Mouse (Mus musculus) large intestine, adult 2 months (tissue): Measurements from ENCODE around the gene Mpzl2. TPM values are rescaled to one million over a fixed set of nuclear protein-coding genes. Genes with fewer than 3 reads are reported as not detected.

Experiments used
- DNase-seq: peaks from one replicate; pipeline ENCODE4 v3.0.0-alpha.2; 2012; ENCODE audit warnings: low read depth, low spot score
- WGBS: fragments of 180-500 bp; shearing (Covaris S2); methylation state at CpG from one replicate; pipeline ENCODE4 v1.1.7; 2018; 5-methylcytosine and 5-hydroxymethylcytosine counted together
- polyA plus RNA-seq: library from polyadenylated mRNA; depleted of rRNA; stranded (reverse); fragments of >200 nt; gene quantifications from 2 replicates; pipeline ENCODE4 v1.2.3, GENCODE M21; 2012; rRNA removed

The Mpzl2 gene
- 13.6 and 19.9 TPM in 2 replicates for polyA plus RNA-seq

- DNase-seq, result no peak
- whole genome bisulfite sequencing, result 22% methylated on average over 5 of the region's 5 CpGs
Measured at GRCm38 (mm10) chr9:45039499-45039898, at the start of gene Mpzl2. Mpzl2 (plus strand) TSS chr9:45039799.

DNA sequence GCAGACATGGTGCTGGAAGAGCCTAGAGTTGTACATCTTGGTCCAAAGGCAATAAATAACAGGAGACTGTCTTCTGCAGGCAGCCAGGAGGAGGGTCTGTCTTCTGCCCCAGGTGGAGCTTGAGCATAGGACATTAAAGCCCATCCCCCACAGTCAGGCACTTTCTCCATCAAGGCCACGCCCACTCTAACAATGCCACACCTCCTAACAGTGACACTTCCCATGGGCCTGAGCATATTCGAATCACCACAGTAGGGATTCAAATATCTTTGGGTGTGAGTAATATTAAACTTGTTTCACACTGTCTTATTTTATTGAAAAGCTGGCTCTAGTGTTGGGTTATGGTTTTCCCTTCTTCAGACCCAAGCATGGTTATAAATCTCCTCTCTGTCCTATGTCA lies 47.8 kb upstream of the Mpzl2 start:
- DNase-seq, result no peak
- WGBS, result 69% methylated on average over 2 of the region's 2 CpGs

DNA sequence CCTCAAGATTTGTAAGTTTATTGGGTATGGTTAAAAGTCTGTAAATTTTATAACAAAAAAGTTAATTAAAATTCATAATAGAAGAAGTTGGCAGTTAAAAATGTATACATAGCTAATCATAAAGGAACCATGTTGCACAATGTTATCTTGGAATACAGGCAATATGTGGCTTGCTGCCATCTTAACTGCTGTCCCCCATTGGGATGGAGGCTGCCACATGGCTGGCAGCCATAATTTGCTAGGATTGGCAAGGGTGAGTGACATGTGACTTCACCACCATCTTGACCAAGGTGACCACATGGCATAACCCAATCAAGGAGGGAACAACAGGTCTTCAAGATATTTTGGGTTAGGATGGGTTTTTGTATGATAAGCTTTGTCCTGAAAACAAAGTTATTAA lies 47.3 kb upstream of the Mpzl2 start:
- no peak for DNase-seq

GRCm38 (mm10) chr9:44993268-44993667 lies 46.3 kb upstream of the Mpzl2 start:
- no peak for DNase-seq
- WGBS, result 81% methylated on average over 2 of the region's 2 CpGs

GRCm38 (mm10) chr9:44994962-44995361 lies 44.6 kb upstream of the Mpzl2 start:
- 60% methylated on average over 4 of the region's 4 CpGs for WGBS
- DNase-seq, result no peak

- WGBS, result 89% methylated on average over 7 of the region's 7 CpGs
- DNase-seq, result no peak
Measured at GRCm38 (mm10) chr9:44996590-44996989, 43.0 kb upstream of the Mpzl2 start.

DNA sequence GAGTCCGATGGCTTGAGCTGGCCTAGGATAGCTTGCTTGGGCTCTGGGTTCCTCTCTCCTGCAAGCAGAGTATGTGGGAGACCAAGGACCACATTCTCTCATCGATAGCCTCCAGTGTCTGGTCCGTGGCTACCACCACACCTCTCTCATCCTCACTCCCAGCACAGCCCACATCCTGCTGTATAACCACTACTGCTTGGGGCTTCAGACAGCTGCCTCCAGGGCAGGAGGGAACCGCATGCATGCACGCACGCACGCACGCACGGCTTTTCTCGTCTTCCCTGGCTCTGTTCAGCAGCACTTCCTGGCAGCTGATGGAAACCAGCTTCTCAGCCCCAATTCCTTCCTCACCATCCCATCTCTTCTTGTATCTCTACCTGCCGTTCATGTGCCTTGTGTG lies 41.5 kb upstream of the Mpzl2 start:
- whole genome bisulfite sequencing, result 57% methylated on average over 11 of the region's 11 CpGs
- DNase-seq, result no peak

DNA sequence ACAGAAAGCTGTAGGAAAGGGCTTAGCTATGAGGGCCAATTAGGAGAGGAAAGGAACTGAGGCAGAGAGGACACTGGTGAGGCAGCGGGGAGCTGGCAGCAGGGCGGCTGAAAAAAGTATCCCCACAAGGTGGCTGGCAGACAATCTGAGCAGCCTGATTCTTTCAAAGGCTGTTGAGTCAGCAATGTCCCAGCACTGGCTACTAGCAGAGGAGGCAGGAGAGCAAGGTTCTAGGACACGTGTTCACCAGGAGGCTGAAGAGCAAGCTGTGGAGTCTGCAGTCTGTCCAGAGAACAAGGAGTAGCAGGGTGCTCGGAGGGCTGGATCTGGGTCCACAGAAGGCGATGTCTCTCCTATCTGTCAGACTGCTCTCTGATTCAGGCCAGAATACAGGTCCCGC lies 40.4 kb upstream of the Mpzl2 start:
- no peak for DNase-seq
- 56% methylated on average over 6 of the region's 6 CpGs for WGBS

- DNase-seq, result no peak
- 75% methylated on average over 5 of the region's 5 CpGs for WGBS
Measured at GRCm38 (mm10) chr9:44999776-45000175, 39.8 kb upstream of the Mpzl2 start.

- DNase-seq, result no peak
- 55% methylated on average over 3 of the region's 3 CpGs for WGBS
Measured at GRCm38 (mm10) chr9:45000249-45000648, 39.4 kb upstream of the Mpzl2 start.

GRCm38 (mm10) chr9:45007404-45007803 lies 32.2 kb upstream of the Mpzl2 start:
- 60% methylated on average over 12 of the region's 12 CpGs for WGBS
- DNase-seq, result no peak

DNA sequence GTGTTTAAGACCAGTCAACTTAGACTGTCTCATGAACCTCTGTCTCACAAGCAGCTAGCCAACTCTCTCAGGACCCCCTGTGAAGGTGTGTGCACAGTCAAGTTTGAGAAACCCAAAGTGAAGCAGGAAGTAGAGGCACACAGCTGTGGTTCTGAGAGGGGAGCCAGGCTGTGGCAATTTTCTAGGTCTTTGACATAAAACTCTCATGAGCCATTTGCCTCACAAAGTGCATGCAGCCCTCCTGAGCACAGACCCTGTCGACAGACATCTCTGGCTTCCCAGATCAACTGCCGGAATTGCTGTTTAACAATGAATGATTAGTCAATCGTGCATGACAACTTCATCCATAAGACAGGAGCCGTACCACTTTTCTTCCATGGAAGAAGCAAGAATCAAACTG lies 31.3 kb upstream of the Mpzl2 start:
- no peak for DNase-seq
- WGBS, result 86% methylated on average over 4 of the region's 4 CpGs

- WGBS, result 83% methylated on average over 19 of the region's 19 CpGs
- DNase-seq, result no peak
Measured at GRCm38 (mm10) chr9:45009180-45010078, 30.2 kb upstream of the Mpzl2 start, which contains the start of gene Cd3e. Cd3e (minus strand) TSS chr9:45009627.

- DNase-seq, result no peak
- 68% methylated on average over 4 of the region's 4 CpGs for WGBS
Measured at GRCm38 (mm10) chr9:45010461-45010860, 29.1 kb upstream of the Mpzl2 start.

GRCm38 (mm10) chr9:45011291-45011690 lies 28.3 kb upstream of the Mpzl2 start:
- no peak for DNase-seq
- WGBS, result 37% methylated on average over 6 of the region's 6 CpGs

DNA sequence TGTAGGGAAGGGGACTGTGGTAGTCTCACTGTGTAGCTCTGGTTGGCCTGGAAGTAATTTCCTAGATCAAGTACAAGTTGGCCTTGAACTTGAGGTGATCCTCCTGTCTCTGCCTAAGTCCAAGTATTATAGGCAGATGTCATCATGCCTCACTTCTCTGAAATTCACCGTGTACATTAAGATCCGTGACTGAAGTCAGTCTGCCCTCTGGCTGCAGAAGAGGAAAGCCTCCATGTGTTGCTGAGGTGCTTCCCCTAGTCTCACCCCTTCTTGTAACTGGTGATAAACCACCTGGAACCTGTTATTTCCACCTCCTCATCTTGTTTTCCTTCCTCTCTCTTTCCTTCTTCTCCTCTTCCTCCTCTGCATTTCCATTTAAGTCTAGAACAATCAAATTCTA lies 24.7 kb upstream of the Mpzl2 start:
- WGBS, result 38% methylated on average over 2 of the region's 2 CpGs
- DNase-seq, result no peak

DNA sequence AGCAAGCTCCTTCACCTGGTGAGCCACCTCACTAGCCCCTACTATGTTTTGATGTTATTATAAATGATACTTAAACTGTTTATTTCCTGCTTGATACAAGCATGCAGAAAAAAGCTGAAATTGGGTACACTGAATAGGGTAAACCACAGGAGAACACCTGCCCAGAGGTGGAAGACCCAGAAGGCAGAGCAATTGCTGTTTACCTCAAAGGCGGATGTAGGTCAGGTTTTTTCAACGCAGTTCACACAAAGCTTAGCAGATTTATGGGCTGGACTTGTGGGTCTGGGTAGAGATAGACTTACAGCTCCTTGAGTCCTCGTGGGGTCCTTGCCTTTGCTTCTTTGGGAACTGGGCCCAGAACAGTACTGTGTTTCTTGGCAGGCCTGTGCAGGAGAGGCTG lies 23.8 kb upstream of the Mpzl2 start:
- no peak for DNase-seq
- 49% methylated on average over 3 of the region's 3 CpGs for WGBS

- WGBS, result 71% methylated on average over 11 of the region's 11 CpGs
- no peak for DNase-seq
Measured at GRCm38 (mm10) chr9:45018031-45018430, 21.6 kb upstream of the Mpzl2 start.

- DNase-seq, result no peak
- WGBS, result 5% methylated on average over 3 of the region's 3 CpGs
Measured at GRCm38 (mm10) chr9:45022800-45023199, 16.8 kb upstream of the Mpzl2 start.

GRCm38 (mm10) chr9:45023638-45024037 lies 16.0 kb upstream of the Mpzl2 start:
- DNase-seq, result no peak
- 76% methylated on average over 3 of the region's 3 CpGs for WGBS

GRCm38 (mm10) chr9:45024187-45024586 lies 15.4 kb upstream of the Mpzl2 start:
- 85% methylated on average over 2 of the region's 2 CpGs for WGBS
- DNase-seq, result no peak

DNA sequence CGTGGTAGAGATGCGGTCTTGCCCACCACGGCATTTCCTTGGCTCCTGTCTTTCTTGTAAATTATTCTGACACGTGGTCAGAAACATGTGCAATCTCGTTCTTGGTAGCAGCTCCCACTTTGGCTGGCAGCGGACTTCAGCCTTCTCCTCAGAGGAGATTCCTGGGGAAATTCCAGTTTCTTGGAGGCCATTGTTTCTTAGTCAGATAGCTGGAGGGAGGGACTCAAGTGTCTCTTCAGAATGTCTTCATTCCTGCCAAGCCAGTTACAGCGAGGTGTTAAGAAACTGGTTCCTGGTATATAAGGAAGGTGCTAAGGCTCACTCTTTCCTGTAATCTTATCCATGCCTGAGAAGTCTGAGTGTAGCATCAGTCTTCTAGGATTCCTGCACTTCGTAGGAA lies 12.2 kb upstream of the Mpzl2 start:
- DNase-seq, result no peak
- 62% methylated on average over 8 of the region's 8 CpGs for WGBS
